Mouse (Mus musculus) cerebellum, adult (tissue): ENCODE results near the gene Cdkn2aip.

Experiments
- ATAC-seq: cut with Nextera tagmentation; 2 replicates; pipeline ENCODE4 v1.9.2; 2017; ENCODE audit warnings: mild to moderate bottlenecking, moderate library complexity, mixed read lengths; ENCODE audit not compliant: insufficient number of reproducible peaks, low FRiP score, low TSS enrichment

Cdkn2aip gene

GRCm38 (mm10) chr8:47697696-47698095 is 16.0 kb downstream of the Cdkn2aip start:
- no peak for ATAC-seq

GRCm38 (mm10) chr8:47695431-47696105 is 18.2 kb downstream of the Cdkn2aip start:
- no peak for ATAC-seq

GRCm38 (mm10) chr8:47693119-47693518 is 20.6 kb downstream of the Cdkn2aip start:
- 0 out of 2 replicates have a peak, but pooled peaks have one; percentile 61 for ATAC-seq

GRCm38 (mm10) chr8:47691831-47692230 is 21.9 kb downstream of the Cdkn2aip start:
- no peak for ATAC-seq

- ATAC-seq: no peak
Measured at GRCm38 (mm10) chr8:47691303-47691702, 22.4 kb downstream of the Cdkn2aip start.

- no peak for ATAC-seq
Measured at GRCm38 (mm10) chr8:47690674-47691078, 23.1 kb downstream of the Cdkn2aip start.

- ATAC-seq: no peak
Measured at GRCm38 (mm10) chr8:47689704-47690326, 23.9 kb downstream of the Cdkn2aip start.

GRCm38 (mm10) chr8:47684441-47684840 is 29.3 kb downstream of the Cdkn2aip start:
- ATAC-seq: no peak

GRCm38 (mm10) chr8:47683994-47684393 is 29.7 kb downstream of the Cdkn2aip start:
- no peak for ATAC-seq

- ATAC-seq: no peak
Measured at GRCm38 (mm10) chr8:47680306-47680705, 33.4 kb downstream of the Cdkn2aip start.

- no peak for ATAC-seq
Measured at GRCm38 (mm10) chr8:47679603-47680002, 34.1 kb downstream of the Cdkn2aip start.

- ATAC-seq: no peak
Measured at GRCm38 (mm10) chr8:47676631-47677030, 37.1 kb downstream of the Cdkn2aip start.

- ATAC-seq: no peak
Measured at GRCm38 (mm10) chr8:47676224-47676623, 37.5 kb downstream of the Cdkn2aip start.

- ATAC-seq: peak; percentile 2
Measured at GRCm38 (mm10) chr8:47675786-47676185, 37.9 kb downstream of the Cdkn2aip start.

GRCm38 (mm10) chr8:47674777-47675710 is 38.7 kb downstream of the Cdkn2aip start, which contains the start of gene Ing2:
TSS of gene Ing2 (minus strand) at chr8:47675556.
- peak; percentile 84 for ATAC-seq

- ATAC-seq: 0 out of 2 replicates have a peak, but pooled peaks have one; percentile 4
Measured at GRCm38 (mm10) chr8:47674140-47674776, 39.5 kb downstream of the Cdkn2aip start.

GRCm38 (mm10) chr8:47673317-47674139 is 40.2 kb downstream of the Cdkn2aip start:
- peak; percentile 57 for ATAC-seq

- ATAC-seq: no peak
Measured at GRCm38 (mm10) chr8:47664231-47664785, 49.4 kb downstream of the Cdkn2aip start.

- no peak for ATAC-seq
Measured at GRCm38 (mm10) chr8:47663201-47663600, 50.5 kb downstream of the Cdkn2aip start.
